Mouse (Mus musculus): ENCODE results near the gene Cdh23. TPM values are rescaled to one million over a fixed set of nuclear protein-coding genes. Genes with fewer than 3 reads are reported as not detected.

Gene Cdh23
- polyA plus RNA-seq, 1 experiment, result 9.0 TPM

DNA sequence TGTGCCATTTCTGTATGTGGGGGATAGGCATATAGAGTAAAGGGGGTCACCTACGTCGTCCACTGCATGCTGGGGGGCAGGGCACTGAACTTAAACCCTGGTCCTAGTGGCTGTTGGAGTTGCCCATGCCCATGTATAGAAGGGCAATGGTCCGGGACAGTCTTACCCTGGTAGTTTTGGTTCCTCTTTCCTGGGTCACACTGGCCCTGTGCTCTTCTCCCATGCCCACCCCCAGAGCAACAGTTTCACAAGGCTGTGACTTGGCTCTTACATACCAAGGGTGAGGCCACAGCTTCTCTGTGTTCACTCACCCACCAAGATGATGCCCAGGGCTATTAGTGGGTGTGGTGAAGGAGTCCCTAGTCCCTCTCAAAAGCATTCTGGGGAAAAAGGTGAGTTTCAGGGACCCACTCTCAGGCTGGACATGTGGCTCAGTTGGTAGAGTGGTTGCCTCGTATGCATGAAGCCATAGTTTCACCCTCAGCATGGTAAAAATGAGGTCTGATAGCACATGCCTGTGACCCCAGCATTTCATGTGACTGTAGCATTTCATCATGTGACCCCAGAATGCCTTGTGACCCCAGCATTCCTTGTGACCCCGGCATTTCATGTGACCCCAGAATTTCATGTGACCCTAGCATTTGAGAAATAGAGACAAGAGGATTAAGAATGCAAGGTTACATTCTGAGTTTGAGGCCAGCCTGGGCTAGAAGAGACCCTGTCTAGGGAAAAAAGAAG is 435.6 kb downstream of the Cdh23 start:
- no peak for DNase-seq (ENCODE audit: low read depth)
- TF ChIP-seq CTCF (IDR thresholded peaks at IDR 0.05; ENCODE audit: borderline replicate concordance, extremely low read depth, insufficient read depth, insufficient read length) (no peak), POLR2A (IDR thresholded peaks at IDR 0.05; ENCODE audit: borderline replicate concordance, extremely low read depth, insufficient read depth, insufficient read length, poor library complexity, severe bottlenecking) (no peak)

- TF ChIP-seq CTCF (IDR thresholded peaks at IDR 0.05; ENCODE audit: borderline replicate concordance, extremely low read depth, insufficient read depth, insufficient read length) (no peak), POLR2A (IDR thresholded peaks at IDR 0.05; ENCODE audit: borderline replicate concordance, extremely low read depth, insufficient read depth, insufficient read length, poor library complexity, severe bottlenecking) (no peak)
- DNase-seq (ENCODE audit: low read depth), result no peak
Observed at GRCm38 (mm10) chr10:60257261-60257825, 438.9 kb downstream of the Cdh23 start.

GRCm38 (mm10) chr10:60256088-60256487 is 440.2 kb downstream of the Cdh23 start:
- no peak for TF ChIP-seq POLR2A (IDR thresholded peaks at IDR 0.05; ENCODE audit: borderline replicate concordance, extremely low read depth, insufficient read depth, insufficient read length, poor library complexity, severe bottlenecking)
- no peak for TF ChIP-seq CTCF (IDR thresholded peaks at IDR 0.05; ENCODE audit: borderline replicate concordance, extremely low read depth, insufficient read depth, insufficient read length)
- DNase-seq (ENCODE audit: low read depth), result no peak

Other genes starting within 250 kb of the Cdh23 start
- 8.8 and 11.1 TPM in 2 replicates for gene Slc29a3, start 56.3 kb upstream of the Cdh23 start, polyA plus RNA-seq (2012; rRNA removed)
- 6.3 and 12.7 TPM in 2 replicates for gene Unc5b, start 135.1 kb upstream of the Cdh23 start, polyA plus RNA-seq (2012; rRNA removed)

Data from brain, embryonic 14.5 days (tissue).